Mouse (Mus musculus) G1E (cell line): ENCODE data around the gene Kank1.

Source experiments
- CTCF ChIP-seq: IDR thresholded peaks from 2 replicates; pipeline ENCODE4 v1.5.1; 2012; ENCODE audit warnings: low read depth, low read length, inconsistent platforms, mixed read lengths
- GATA1 ChIP-seq: IDR thresholded peaks from 2 replicates; pipeline ENCODE4 v1.6.1; 2012; ENCODE audit warnings: borderline replicate concordance, low read length, inconsistent platforms, mixed read lengths

DNA sequence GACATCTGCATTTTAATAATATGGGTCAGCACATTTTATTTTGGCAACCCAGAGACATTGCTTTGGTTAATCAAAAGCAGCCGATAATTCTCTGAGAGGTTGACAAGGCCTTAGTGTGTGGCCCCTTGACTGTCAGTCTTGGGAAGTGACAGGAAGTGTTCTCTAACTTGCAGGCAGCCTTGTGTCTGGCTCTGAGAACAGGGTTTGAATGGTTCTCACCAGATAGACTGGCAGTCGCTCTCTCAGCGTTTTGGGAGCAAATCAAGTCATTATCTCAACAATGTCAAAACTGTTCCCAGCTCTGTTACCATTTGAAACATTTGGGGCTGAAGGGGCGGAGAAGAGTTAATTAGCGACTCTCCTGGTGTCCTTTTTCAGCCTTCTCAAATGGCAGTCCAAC is 41.0 kb downstream of the Kank1 start:
- TF ChIP-seq CTCF (no peak), GATA1 (no peak)
